Mouse (Mus musculus) MEL (cell line): ENCODE measurements around the gene Zfp282. TPM values are rescaled to one million over a fixed set of nuclear protein-coding genes. Genes with fewer than 3 reads are reported as not detected.
A peak's percentile ranks its signal among the peaks of the same experiment; 100 is the strongest.

Experiments used
- DNase-seq: peaks from one replicate; pipeline ENCODE4 v3.0.0; 2011; ENCODE audit warnings: low read depth, low spot score
- H3K27ac ChIP-seq: 2 replicates; pipeline ENCODE4 v1.5.1; 2012; ENCODE audit warnings: low read depth, mild to moderate bottlenecking, control low read depth, low read length, moderate library complexity; ENCODE audit not compliant: control insufficient read depth
- H3K27me3 ChIP-seq, 2 experiments: fragments of 150-350 bp in 1 of 2; sonication (generic) in 1 of 2; 2 replicates each; pipeline ENCODE4 v1.6.1; 2012; ENCODE audit warnings: low read length in 2 of 2, mild to moderate bottlenecking in 2 of 2, improper control_type of control experiment in 1 of 2, moderate library complexity in 1 of 2; ENCODE audit not compliant: insufficient read depth in 2 of 2, control insufficient read depth in 1 of 2
- H3K36me3 ChIP-seq, 2 experiments: 2 replicates each; pipeline ENCODE4 v1.6.1; 2012 to 2014; ENCODE audit warnings: low read length in 2 of 2, improper control_type of control experiment in 1 of 2, inconsistent platforms in 1 of 2, mild to moderate bottlenecking in 1 of 2; ENCODE audit not compliant: insufficient read depth in 2 of 2, control insufficient read depth in 1 of 2
- H3K4me1 ChIP-seq, 2 experiments: fragments of 150-350 bp in 1 of 2; sonication (generic) in 1 of 2; 2 replicates each; pipeline ENCODE4 v1.6.1; 2012; ENCODE audit warnings: low read length in 2 of 2, improper control_type of control experiment in 1 of 2, mild to moderate bottlenecking in 1 of 2; ENCODE audit not compliant: insufficient read depth in 2 of 2, control insufficient read depth in 1 of 2
- H3K4me3 ChIP-seq, 2 experiments: fragments of 150-350 bp in 1 of 2; sonication (generic) in 1 of 2; 2 replicates each; pipeline ENCODE4 v1.5.1; 2012; ENCODE audit warnings: low read depth in 2 of 2, low read length in 2 of 2, mild to moderate bottlenecking in 2 of 2, moderate library complexity in 2 of 2, control low read depth in 1 of 2, improper control_type of control experiment in 1 of 2; ENCODE audit not compliant: control insufficient read depth in 1 of 2, insufficient read depth in 1 of 2
- H3K79me2 ChIP-seq: 2 replicates; pipeline ENCODE4 v1.6.1; 2012; ENCODE audit warnings: mild to moderate bottlenecking, low read length, moderate library complexity; ENCODE audit not compliant: control insufficient read depth, poor library complexity, insufficient read depth
- H3K9ac ChIP-seq: 2 replicates; pipeline ENCODE4 v1.6.1; 2012; ENCODE audit warnings: low read depth, mild to moderate bottlenecking, control low read depth, low read length, moderate library complexity; ENCODE audit not compliant: control insufficient read depth, poor library complexity, severe bottlenecking
- H3K9me3 ChIP-seq: fragments of 150-350 bp; sonication (generic); replicated peaks from 2 replicates; pipeline ENCODE4 v1.6.1; 2012; ENCODE audit warnings: mild to moderate bottlenecking, low read length, improper control_type of control experiment, moderate library complexity; ENCODE audit not compliant: insufficient read depth
- CHD1 ChIP-seq: IDR thresholded peaks from 2 replicates; pipeline ENCODE4 v1.6.1; 2012; ENCODE audit warnings: low read depth, mild to moderate bottlenecking, inconsistent platforms, low read length, improper control_type of control experiment
- CHD2 ChIP-seq: IDR thresholded peaks from 2 replicates; pipeline ENCODE4 v1.6.1; 2011; ENCODE audit warnings: low read length, improper control_type of control experiment
- ELF1 ChIP-seq: IDR thresholded peaks from 2 replicates; pipeline ENCODE4 v1.6.1; 2014; ENCODE audit warnings: low read depth, mild to moderate bottlenecking, inconsistent platforms, low read length, improper control_type of control experiment, moderate library complexity
- EP300 ChIP-seq, 2 experiments: IDR thresholded peaks; 2 replicates each; pipeline ENCODE4 v1.6.1; 2011; ENCODE audit warnings: improper control_type of control experiment in 2 of 2, low read length in 2 of 2, low read depth in 1 of 2, mild to moderate bottlenecking in 1 of 2
- ETS1 ChIP-seq: IDR thresholded peaks from 2 replicates; pipeline ENCODE4 v1.6.1; 2012; ENCODE audit warnings: low read depth, mild to moderate bottlenecking, inconsistent platforms, low read length, improper control_type of control experiment, moderate library complexity
- GABPA ChIP-seq: IDR thresholded peaks from 2 replicates; pipeline ENCODE4 v1.6.1; 2012; ENCODE audit warnings: low read depth, mild to moderate bottlenecking, inconsistent platforms, low read length, improper control_type of control experiment, moderate library complexity
- GATA1 ChIP-seq: IDR thresholded peaks from 2 replicates; pipeline ENCODE4 v1.6.1; 2011; ENCODE audit warnings: low read depth, low read length, improper control_type of control experiment
- HCFC1 ChIP-seq: IDR thresholded peaks from 2 replicates; pipeline ENCODE4 v1.6.1; 2012; ENCODE audit warnings: low read depth, mild to moderate bottlenecking, inconsistent platforms, low read length, improper control_type of control experiment, moderate library complexity
- JUND ChIP-seq: IDR thresholded peaks from 2 replicates; pipeline ENCODE4 v1.6.1; 2011; ENCODE audit warnings: low read depth, mild to moderate bottlenecking, improper control_type of control experiment, low read length
- MAFK ChIP-seq: IDR thresholded peaks from 2 replicates; pipeline ENCODE4 v1.6.1; 2011; ENCODE audit warnings: low read depth, mild to moderate bottlenecking, low read length, improper control_type of control experiment, borderline replicate concordance
- MAX ChIP-seq: IDR thresholded peaks from 2 replicates; pipeline ENCODE4 v1.6.1; 2011; ENCODE audit warnings: low read length, improper control_type of control experiment
- MXI1 ChIP-seq: IDR thresholded peaks from 2 replicates; pipeline ENCODE4 v1.6.1; 2011; ENCODE audit warnings: mild to moderate bottlenecking, low read depth, low read length, improper control_type of control experiment
- MYC ChIP-seq: IDR thresholded peaks from 2 replicates; pipeline ENCODE4 v1.6.1; 2011; ENCODE audit warnings: low read depth, mild to moderate bottlenecking, low read length, improper control_type of control experiment, moderate library complexity
- NELFE ChIP-seq: IDR thresholded peaks from 2 replicates; pipeline ENCODE4 v1.6.1; 2011; ENCODE audit warnings: low read depth, low read length, improper control_type of control experiment
- NRF1 ChIP-seq: IDR thresholded peaks from 2 replicates; pipeline ENCODE4 v1.6.1; 2014; ENCODE audit warnings: low read depth, mild to moderate bottlenecking, inconsistent platforms, low read length, improper control_type of control experiment, moderate library complexity; ENCODE audit not compliant: poor library complexity, insufficient read depth, severe bottlenecking
- POLR2A ChIP-seq, 2 experiments: IDR thresholded peaks; 2 replicates each; pipeline ENCODE4 v1.6.1; 2011 to 2012; ENCODE audit warnings: low read length in 2 of 2, mild to moderate bottlenecking in 2 of 2, control low read depth in 1 of 2, improper control_type of control experiment in 1 of 2, low read depth in 1 of 2, moderate library complexity in 1 of 2; ENCODE audit not compliant: control insufficient read depth in 1 of 2, insufficient read depth in 1 of 2, poor library complexity in 1 of 2
- POLR2AphosphoS2 ChIP-seq: IDR thresholded peaks from 2 replicates; pipeline ENCODE4 v1.6.1; 2011; ENCODE audit warnings: low read length, improper control_type of control experiment
- POLR2AphosphoS5 ChIP-seq: IDR thresholded peaks from 2 replicates; pipeline ENCODE4 v1.6.1; 2012; ENCODE audit warnings: low read depth, borderline replicate concordance, mild to moderate bottlenecking, inconsistent platforms, low read length, moderate library complexity, mixed read lengths
- SIN3A ChIP-seq: IDR thresholded peaks from 2 replicates; pipeline ENCODE4 v1.6.1; 2012; ENCODE audit warnings: low read length, improper control_type of control experiment, inconsistent platforms
- TBP ChIP-seq: IDR thresholded peaks from 2 replicates; pipeline ENCODE4 v1.8.0; 2011; ENCODE audit warnings: low read depth, low read length, improper control_type of control experiment
- UBTF ChIP-seq: IDR thresholded peaks from 2 replicates; pipeline ENCODE4 v1.6.1; 2012; ENCODE audit warnings: low read depth, mild to moderate bottlenecking, inconsistent platforms, low read length, improper control_type of control experiment, moderate library complexity, borderline replicate concordance; ENCODE audit not compliant: insufficient read depth
- ZNF384 ChIP-seq: IDR thresholded peaks from 2 replicates; pipeline ENCODE4 v1.6.1; 2012; ENCODE audit warnings: low read depth, mild to moderate bottlenecking, inconsistent platforms, low read length, improper control_type of control experiment
- polyA plus RNA-seq, 2 experiments: library from polyadenylated mRNA; stranded (reverse) in 1 of 2; unstranded in 1 of 2; fragments of >175 nt in 1 of 2; fragments of >200 nt in 1 of 2; gene quantifications; 2 replicates each; pipeline versions ENCODE4 v1.2.1 to v1.2.4; 2012; ENCODE audit warnings: low replicate concordance in 2 of 2, low read depth in 1 of 2; ENCODE audit not compliant: insufficient read length in 2 of 2, insufficient read depth in 1 of 2, missing spikeins in 1 of 2
- total RNA-seq: library from RNA; depleted of rRNA; stranded (reverse); fragments of 300-350 nt; gene quantifications from 2 replicates; pipeline ENCODE4 v1.2.3, GENCODE M21; 2012

Zfp282 gene
- total and polyA plus RNA-seq, 3 experiments, result 8.2 to 13.8 TPM; not detected in 1

DNA sequence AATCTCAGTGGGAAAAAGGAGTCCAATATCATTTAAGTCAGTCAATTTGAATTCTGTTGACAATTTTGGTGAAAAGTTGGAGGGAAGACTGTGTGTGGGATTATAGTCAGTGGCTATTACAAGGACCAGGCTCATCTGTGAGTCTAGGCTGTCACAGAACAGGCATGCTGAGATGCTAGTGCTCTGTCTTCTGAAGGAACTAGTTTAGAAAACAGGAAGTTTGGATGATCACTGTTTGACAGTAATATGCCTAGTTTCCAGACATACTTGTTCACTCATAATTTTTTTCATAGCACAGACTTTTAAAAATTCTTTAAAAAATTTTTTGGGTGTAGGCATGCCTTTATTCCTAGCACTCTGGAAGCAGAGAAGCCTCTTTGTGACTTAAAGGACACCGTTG is 35.9 kb upstream of the Zfp282 start:
- H3K27ac ChIP-seq, result no peak overlapping the region
- H3K9me3 ChIP-seq, result no peaks in the 10 kb centered on the region
- no peaks in the 10 kb centered on the region for H3K27me3 ChIP-seq
- H3K4me1 ChIP-seq, result peaks cover 16 to 22% of the 10 kb centered on the region in 2 experiments
- TF ChIP-seq MAFK (no peak), MAX (no peak), POLR2A (IDR thresholded peaks at IDR 0.05; ENCODE audit: control insufficient read depth in 1 of 2, insufficient read depth in 1 of 2, low read depth in 1 of 2, low read length in 2 of 2, poor library complexity in 1 of 2) (no peak), ZNF384 (0 out of 2 replicates have a peak, but pooled peaks have one; percentile 17), GATA1 (no peak), HCFC1 (no peak), UBTF (no peak), POLR2AphosphoS5 (no peak), JUND (no peak), CHD2 (no peak), ELF1 (peak; percentile 13; the same call in 1 of the 2 replicates), EP300 (IDR thresholded peaks at IDR 0.05; ENCODE audit: low read depth in 1 of 2, low read length in 2 of 2) (0 out of 4 replicates have a peak, but pooled peaks of 1 of the 2 experiments have one; percentile 12), NRF1 (no peak)
- peaks cover 4 to 38% of the 10 kb centered on the region in 2 experiments; a peak in 3 of 4 replicates for H3K36me3 ChIP-seq
- DNase-seq, result peak; percentile 65
- peaks cover 15% of the 10 kb centered on the region for H3K79me2 ChIP-seq
- H3K4me3 ChIP-seq, result no peak overlapping the region
- H3K9ac ChIP-seq, result no peak overlapping the region

DNA sequence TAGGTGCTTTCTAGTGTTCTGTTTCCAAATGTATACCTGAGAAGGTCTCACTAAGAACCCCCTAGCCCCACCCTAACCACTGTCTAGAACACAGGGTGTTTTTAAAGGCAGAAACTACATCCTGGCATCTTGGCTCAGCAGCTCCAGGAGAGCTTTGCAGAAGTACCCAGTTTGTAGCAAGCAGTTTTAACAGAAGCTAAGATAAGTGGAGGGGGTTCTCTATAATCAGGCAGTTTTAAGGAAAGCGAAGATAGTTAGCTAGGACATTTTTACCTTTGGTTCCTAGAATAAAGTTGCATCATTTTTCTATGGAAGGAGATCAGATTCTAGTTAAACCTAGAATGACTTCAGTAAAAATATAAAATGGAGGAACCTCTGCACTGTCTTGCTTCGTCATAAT is 35.2 kb upstream of the Zfp282 start:
- peaks cover 11% of the 10 kb centered on the region; the same call in 1 of the 2 replicates for H3K79me2 ChIP-seq
- H3K27ac ChIP-seq, result peak overlapping the region; percentile 55
- peak; percentile 63 for DNase-seq
- no peak overlapping the region for H3K4me3 ChIP-seq
- no peaks in the 10 kb centered on the region for H3K27me3 ChIP-seq
- peaks cover 16 to 21% of the 10 kb centered on the region in 2 experiments for H3K4me1 ChIP-seq
- H3K36me3 ChIP-seq, result peaks cover 6 to 36% of the 10 kb centered on the region in 2 experiments; a peak in 3 of 4 replicates
- H3K9ac ChIP-seq, result no peak overlapping the region
- TF ChIP-seq NELFE (no peak), EP300 (IDR thresholded peaks at IDR 0.05; ENCODE audit: low read depth in 1 of 2, low read length in 2 of 2) (peak in 1 of 2 experiments; percentile 75; a peak in 2 of 4 replicates), ZNF384 (no peak), MYC (0 out of 2 replicates have a peak, but pooled peaks have one; percentile 9), POLR2AphosphoS5 (no peak), GATA1 (peak; percentile 33; the same call in 1 of the 2 replicates), CHD1 (no peak), TBP (no peak), MXI1 (no peak), SIN3A (peak; percentile 43; the same call in 1 of the 2 replicates), POLR2AphosphoS2 (no peak), ETS1 (0 out of 2 replicates have a peak, but pooled peaks have one; percentile 36), GABPA (no peak)
- H3K9me3 ChIP-seq, result no peaks in the 10 kb centered on the region
